Mouse (Mus musculus) brain, embryonic 14.5 days (tissue): ENCODE data around the gene Tsen2.

Experiments used
- CTCF ChIP-seq: fragments of 200-500 bp; IDR thresholded peaks from 2 replicates; pipeline ENCODE4 v1.5.1; 2012; ENCODE audit warnings: inconsistent platforms, mild to moderate bottlenecking, moderate library complexity, borderline replicate concordance; ENCODE audit not compliant: insufficient read depth, insufficient read length; ENCODE audit errors: extremely low read depth
- POLR2A ChIP-seq: fragments of 200-500 bp; IDR thresholded peaks from 2 replicates; pipeline ENCODE4 v1.6.1; 2012; ENCODE audit warnings: mild to moderate bottlenecking, inconsistent platforms, borderline replicate concordance; ENCODE audit not compliant: poor library complexity, insufficient read depth, insufficient read length, severe bottlenecking; ENCODE audit errors: extremely low read depth

DNA sequence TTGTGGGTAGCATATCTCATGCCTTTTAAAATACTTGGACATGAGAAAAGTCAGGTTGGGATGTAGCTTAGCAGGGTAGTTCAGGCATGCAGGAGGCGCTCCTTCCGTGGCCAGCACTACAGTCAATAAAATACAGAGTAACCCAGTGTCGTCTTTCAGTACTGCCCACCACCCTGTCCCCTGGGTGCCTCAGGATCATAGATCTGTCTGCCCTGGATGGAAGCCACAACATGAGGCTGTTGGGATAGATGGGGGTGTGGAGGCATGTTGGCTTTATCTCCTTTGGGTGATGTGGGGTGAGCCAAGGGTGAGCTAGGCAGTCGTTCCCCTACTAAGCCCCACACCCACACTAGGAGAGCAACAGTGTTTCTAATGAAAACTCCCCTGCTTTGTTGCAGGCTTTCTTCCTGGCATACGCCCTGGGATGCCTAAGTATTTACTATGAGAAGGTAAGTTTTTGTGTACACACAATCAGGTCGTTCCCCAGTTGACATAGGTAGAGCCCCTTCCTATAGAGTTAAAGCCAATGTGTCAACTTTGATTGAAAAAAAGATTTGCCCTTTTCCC lies 21.1 kb downstream of the Tsen2 start:
- TF ChIP-seq CTCF, result no peak
- no peak for TF ChIP-seq POLR2A
